Mouse (Mus musculus) embryonic facial prominence, embryonic 14.5 days (tissue): ENCODE data around the gene Calr3. TPM values are rescaled to one million over a fixed set of nuclear protein-coding genes. Genes with fewer than 3 reads are reported as not detected.

Experiments
- ATAC-seq: fragments of 200-750 bp; cut with Nextera tagmentation; 2 replicates; pipeline ENCODE4 v1.8.0; 2017; ENCODE audit warnings: low read depth, moderate number of reproducible peaks, moderate TSS enrichment
- DNase-seq: peaks from one replicate; pipeline ENCODE4 v3.0.0-alpha.2; 2015; ENCODE audit warnings: low spot score
- H3K27ac ChIP-seq: fragments of 300-500 bp; sonication (generic); replicated peaks from 2 replicates; pipeline ENCODE4 v1.5.1; 2014; ENCODE audit warnings: low read depth, mild to moderate bottlenecking, low read length, moderate library complexity
- H3K27me3 ChIP-seq: fragments of 300-500 bp; sonication (generic); replicated peaks from 2 replicates; pipeline ENCODE4 v1.6.1; 2014; ENCODE audit warnings: low read length; ENCODE audit not compliant: control insufficient read depth, insufficient read depth
- H3K36me3 ChIP-seq: fragments of 300-500 bp; sonication (generic); 2 replicates; pipeline ENCODE4 v1.6.1; 2014; ENCODE audit warnings: low read length, mixed read lengths; ENCODE audit not compliant: control insufficient read depth, insufficient read depth
- H3K4me1 ChIP-seq: fragments of 300-500 bp; sonication (generic); 2 replicates; pipeline ENCODE4 v1.6.1; 2014; ENCODE audit warnings: antibody characterized with exemption, low read length; ENCODE audit not compliant: control insufficient read depth, insufficient read depth
- H3K4me2 ChIP-seq: fragments of 300-500 bp; sonication (generic); 2 replicates; pipeline ENCODE4 v1.6.1; 2014; ENCODE audit warnings: low read depth, mild to moderate bottlenecking, low read length, moderate library complexity, mixed read lengths
- H3K4me3 ChIP-seq: fragments of 300-500 bp; sonication (generic); 2 replicates; pipeline ENCODE4 v1.5.1; 2014; ENCODE audit warnings: low read depth, mild to moderate bottlenecking, low read length
- H3K9ac ChIP-seq: fragments of 300-500 bp; sonication (generic); 2 replicates; pipeline ENCODE4 v1.6.1; 2014; ENCODE audit warnings: low read depth, mild to moderate bottlenecking, low read length, moderate library complexity, mixed read lengths
- H3K9me3 ChIP-seq: fragments of 300-500 bp; sonication (generic); 2 replicates; pipeline ENCODE4 v1.6.1; 2016; ENCODE audit warnings: low read length; ENCODE audit not compliant: control insufficient read depth
- WGBS: fragments of 180-500 bp; shearing (Covaris S2); extraction: QIAGEN DNeasy Blood & Tissue Kit; methylation state at CpG from one replicate; pipeline ENCODE4 v1.1.7; 2014; 5-methylcytosine and 5-hydroxymethylcytosine counted together
- polyA plus RNA-seq: library from polyadenylated mRNA; unstranded; fragments of >200 nt; fragmentation: Nextera tagmentation; extraction: Ambion mirVana; gene quantifications from 2 replicates; pipeline ENCODE4 v1.2.1, GENCODE M21; 2014

Gene Calr3
- polyA plus RNA-seq, 1 experiment from 2014 or later: 1.7 TPM

DNA sequence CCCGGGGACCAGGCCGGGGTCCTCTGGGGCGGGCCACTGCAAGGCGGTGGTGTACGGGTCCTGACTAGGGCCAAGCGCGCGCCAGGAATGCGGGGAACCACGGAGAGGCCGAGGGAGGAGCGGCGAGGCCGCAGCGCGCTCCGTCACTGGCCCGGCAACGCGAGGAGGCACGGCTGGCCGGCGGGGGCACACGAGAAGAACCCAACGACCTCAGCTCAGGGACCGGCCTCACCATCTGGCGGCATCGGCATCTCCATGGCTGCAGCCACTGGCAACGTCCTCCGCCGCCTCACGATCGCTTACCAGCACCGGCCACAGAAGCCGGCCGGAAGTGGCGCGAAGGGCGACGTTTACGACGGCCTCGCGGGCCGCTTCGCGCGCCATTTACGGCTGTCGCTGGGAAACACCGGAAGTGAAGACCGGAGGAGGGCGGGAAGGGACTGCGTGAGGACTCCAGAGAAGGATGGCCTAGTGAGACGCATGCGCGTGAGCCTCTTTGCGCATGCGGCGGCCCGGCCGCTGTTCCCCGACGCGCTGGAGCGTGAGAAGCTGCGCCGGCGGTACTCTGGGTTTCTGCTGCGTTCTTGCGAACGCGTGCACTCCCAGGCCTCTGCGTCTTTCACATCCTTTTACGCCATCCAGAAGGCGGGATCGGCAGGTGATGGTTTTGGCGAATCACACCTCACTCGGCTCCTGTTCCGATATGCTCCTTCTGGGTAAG is 31.3 kb upstream of the Calr3 start, which contains the start of gene Cherp:
TSS of gene Cherp (minus strand) at position 401 of the 721 bp plus-strand sequence.
- peak within 1 kb of the TSS; percentile 85 for H3K9ac ChIP-seq
- H3K4me1 ChIP-seq: peaks cover 7% of the 10 kb centered on the region
- 0% methylated on average over 39 of the region's 80 CpGs for WGBS
- H3K4me3 ChIP-seq: peak within 1 kb of the TSS; percentile 96
- peak; percentile 98 for ATAC-seq
- 0 out of 2 replicates have a peak, but pooled peaks cover 2% of the 10 kb centered on the region for H3K9me3 ChIP-seq
- peak; percentile 99 for DNase-seq
- H3K36me3 ChIP-seq: peaks cover 41% of the 10 kb centered on the region
- H3K4me2 ChIP-seq: peak within 1 kb of the TSS; percentile 96
- H3K27me3 ChIP-seq: no peaks in the 10 kb centered on the region
- peak within 1 kb of the TSS; percentile 94 for H3K27ac ChIP-seq

DNA sequence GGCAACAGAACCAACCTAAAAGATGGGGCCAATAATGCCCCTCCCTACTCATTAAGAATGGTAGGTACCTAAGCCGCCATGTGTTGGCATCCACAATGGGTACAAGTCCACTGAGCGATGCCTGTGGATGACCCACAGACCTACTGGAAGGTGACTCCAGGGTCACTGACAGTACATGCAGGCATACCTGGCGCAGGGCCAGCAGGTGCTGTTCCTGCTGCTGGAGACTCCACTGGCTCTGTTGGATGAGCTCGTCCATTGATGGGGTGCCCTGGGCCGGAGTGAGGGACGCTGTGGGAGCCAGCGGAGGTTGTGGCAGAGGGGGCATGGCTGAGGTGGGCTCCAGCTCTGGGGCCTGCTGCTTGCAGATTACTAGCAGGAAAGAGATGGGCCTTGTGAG is 27.0 kb upstream of the Calr3 start:
- peaks cover under 1% of the 10 kb centered on the region; the same call in 1 of the 2 replicates for H3K4me1 ChIP-seq
- WGBS: 94% methylated on average over 6 of the region's 7 CpGs
- no peaks in the 10 kb centered on the region for H3K27me3 ChIP-seq
- no peak overlapping the region for H3K27ac ChIP-seq
- DNase-seq (no peak), ATAC-seq (no peak)
- H3K9ac ChIP-seq: no peak overlapping the region
- H3K36me3 ChIP-seq: peaks cover 78% of the 10 kb centered on the region
- no peaks in the 10 kb centered on the region for H3K9me3 ChIP-seq
- H3K4me2 ChIP-seq: no peak overlapping the region
- H3K4me3 ChIP-seq: no peak overlapping the region

DNA sequence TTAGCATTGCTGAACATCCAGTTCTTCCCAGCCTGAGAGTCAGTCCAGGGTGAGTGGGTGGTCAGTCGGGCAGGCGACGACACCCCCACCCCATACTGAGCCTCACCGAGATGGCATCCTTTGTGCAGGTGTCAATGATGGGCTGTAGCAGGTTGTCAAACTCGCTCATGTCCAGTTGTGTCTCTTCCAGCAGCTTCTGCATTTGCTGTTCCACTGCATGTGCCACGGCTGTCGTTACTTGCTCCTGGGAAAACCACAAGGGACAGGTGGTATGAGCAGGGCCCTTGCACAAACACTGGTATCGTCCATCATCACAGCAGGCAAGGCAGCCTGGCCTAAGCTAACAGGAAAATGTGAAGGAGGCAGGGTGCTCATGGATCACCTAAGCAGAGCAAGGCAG is 26.3 kb upstream of the Calr3 start:
- WGBS: 90% methylated on average over 8 of the region's 8 CpGs
- H3K36me3 ChIP-seq: peaks cover 85% of the 10 kb centered on the region
- no peak for DNase-seq
- no peak overlapping the region for H3K4me2 ChIP-seq
- no peak overlapping the region for H3K9ac ChIP-seq
- no peaks in the 10 kb centered on the region for H3K27me3 ChIP-seq
- no peak overlapping the region for H3K27ac ChIP-seq
- H3K9me3 ChIP-seq: no peaks in the 10 kb centered on the region
- no peak overlapping the region for H3K4me3 ChIP-seq
- no peaks in the 10 kb centered on the region; the same call in 1 of the 2 replicates for H3K4me1 ChIP-seq
- no peak for ATAC-seq

DNA sequence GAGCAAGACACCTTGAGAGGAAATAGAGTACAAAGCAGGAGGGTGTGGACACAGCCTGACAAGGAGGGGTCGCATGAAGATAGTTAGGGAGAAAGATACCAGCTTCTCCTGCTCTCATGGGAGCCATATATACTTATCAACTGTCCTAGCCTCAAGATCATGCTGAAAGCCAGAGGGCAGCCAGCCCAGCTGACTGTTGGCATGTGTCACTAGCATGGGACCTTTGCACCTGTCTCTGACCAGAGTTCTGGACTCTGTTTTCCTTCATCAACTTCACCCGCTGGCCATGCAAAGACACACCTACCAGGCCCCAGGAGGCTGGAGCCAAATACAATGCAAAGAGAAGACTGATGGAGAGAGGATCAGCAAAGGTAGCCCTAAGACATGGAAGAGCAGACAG is 25.6 kb upstream of the Calr3 start:
- H3K9me3 ChIP-seq: no peaks in the 10 kb centered on the region
- no peaks in the 10 kb centered on the region; the same call in 1 of the 2 replicates for H3K4me1 ChIP-seq
- 100% methylated on average over 2 of the region's 2 CpGs for WGBS
- H3K36me3 ChIP-seq: peaks cover 93% of the 10 kb centered on the region
- H3K27me3 ChIP-seq: no peaks in the 10 kb centered on the region
- no peak overlapping the region for H3K9ac ChIP-seq
- no peak overlapping the region for H3K27ac ChIP-seq
- DNase-seq (no peak), ATAC-seq (no peak)
- H3K4me3 ChIP-seq: no peak overlapping the region
- H3K4me2 ChIP-seq: no peak overlapping the region

DNA sequence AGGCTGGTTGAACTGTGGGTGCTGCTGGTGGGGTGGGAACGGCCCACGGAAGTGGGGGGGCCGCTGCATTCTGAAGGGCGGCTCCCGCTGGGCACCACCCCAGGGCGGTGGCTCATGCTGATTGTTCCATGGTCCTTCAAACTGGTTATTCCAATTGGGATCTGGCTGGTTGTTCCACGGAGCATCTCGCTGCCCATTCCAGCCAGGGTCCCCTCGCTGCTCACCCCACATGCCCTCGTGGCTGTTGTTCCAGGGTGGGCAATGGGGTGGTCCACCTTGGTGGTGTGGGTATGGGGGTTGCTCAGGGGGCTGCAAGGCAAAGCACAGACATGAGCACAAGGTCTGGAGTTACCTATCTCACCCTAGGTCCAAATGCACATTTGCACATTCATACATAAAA is 20.5 kb upstream of the Calr3 start:
- H3K4me2 ChIP-seq: no peak overlapping the region
- no peak overlapping the region for H3K4me3 ChIP-seq
- no peaks in the 10 kb centered on the region for H3K9me3 ChIP-seq
- DNase-seq (no peak), ATAC-seq (no peak)
- H3K27ac ChIP-seq: no peak overlapping the region
- no peaks in the 10 kb centered on the region for H3K27me3 ChIP-seq
- H3K36me3 ChIP-seq: peaks cover 100% of the 10 kb centered on the region
- no peaks in the 10 kb centered on the region for H3K4me1 ChIP-seq
- WGBS: 100% methylated on average over 10 of the region's 10 CpGs
- H3K9ac ChIP-seq: no peak overlapping the region

DNA sequence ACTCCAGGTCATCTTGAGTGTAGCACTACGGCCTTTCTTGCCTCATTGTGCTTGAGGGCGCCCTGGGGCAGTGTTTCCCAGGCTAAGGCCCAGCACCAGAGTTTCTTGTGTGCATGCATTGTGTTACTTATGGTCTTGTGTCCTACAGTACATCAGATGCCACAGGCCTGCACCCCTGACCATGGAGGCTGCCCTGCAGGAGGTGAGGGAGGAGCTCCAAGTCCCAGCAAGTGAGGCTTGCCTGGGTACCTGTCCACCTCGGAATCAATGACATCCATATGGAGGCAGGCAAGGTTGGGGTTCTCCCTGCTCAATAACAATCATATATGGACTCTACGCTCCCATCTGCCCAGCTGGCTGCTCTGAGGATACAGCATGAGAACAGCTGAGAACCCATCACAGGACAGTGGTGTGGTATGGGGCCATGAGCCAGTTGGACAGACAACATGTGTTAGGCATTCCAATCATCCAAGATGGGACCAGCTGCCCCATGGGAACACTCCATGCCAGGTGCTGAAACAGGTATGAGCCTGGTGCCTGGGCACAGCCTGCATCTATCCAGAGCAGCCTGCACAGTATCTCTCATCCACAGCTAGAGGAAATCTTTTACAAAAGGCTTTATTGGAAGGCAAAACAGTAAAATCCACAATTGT is 16.3 kb upstream of the Calr3 start:
- DNase-seq (no peak), ATAC-seq (0 out of 2 replicates have a peak, but pooled peaks have one; percentile 13)
- Histone ChIP-seq H3K4me1 (no peaks in the 10 kb centered on the region), H3K27me3 (no peaks in the 10 kb centered on the region), H3K36me3 (peaks cover 83% of the 10 kb centered on the region), H3K4me3 (no peak overlapping the region), H3K9me3 (no peaks in the 10 kb centered on the region), H3K27ac (no peak overlapping the region), H3K9ac (no peak overlapping the region), H3K4me2 (no peak overlapping the region)
- WGBS: 89% methylated on average over 4 of the region's 4 CpGs

DNA sequence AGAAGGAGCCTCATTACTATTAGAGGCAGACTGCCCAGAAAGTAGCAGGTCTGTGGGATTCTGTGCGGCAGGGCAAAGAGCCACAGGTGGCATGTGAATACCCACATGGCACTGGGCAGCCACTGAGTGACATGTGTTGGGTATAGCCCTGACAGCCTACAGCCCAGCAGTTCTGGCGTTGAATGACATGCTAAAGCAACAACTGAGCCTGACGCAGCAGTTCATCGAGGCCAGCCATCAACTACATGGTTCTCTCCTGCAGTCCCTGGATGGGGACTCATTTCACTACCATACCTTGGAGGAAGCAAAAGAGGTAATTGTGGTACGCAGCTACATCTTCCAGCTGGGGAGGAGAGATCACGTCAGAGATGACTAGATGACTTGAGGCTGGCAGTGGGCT is 14.8 kb upstream of the Calr3 start:
- Histone ChIP-seq H3K36me3 (peaks cover 81% of the 10 kb centered on the region), H3K4me2 (no peak overlapping the region), H3K4me3 (no peak overlapping the region), H3K27me3 (no peaks in the 10 kb centered on the region), H3K9ac (no peak overlapping the region), H3K4me1 (no peaks in the 10 kb centered on the region), H3K27ac (no peak overlapping the region), H3K9me3 (0 out of 2 replicates have a peak, but pooled peaks cover 4% of the 10 kb centered on the region)
- WGBS: 87% methylated on average over 6 of the region's 6 CpGs
- ATAC-seq (no peak), DNase-seq (no peak)

DNA sequence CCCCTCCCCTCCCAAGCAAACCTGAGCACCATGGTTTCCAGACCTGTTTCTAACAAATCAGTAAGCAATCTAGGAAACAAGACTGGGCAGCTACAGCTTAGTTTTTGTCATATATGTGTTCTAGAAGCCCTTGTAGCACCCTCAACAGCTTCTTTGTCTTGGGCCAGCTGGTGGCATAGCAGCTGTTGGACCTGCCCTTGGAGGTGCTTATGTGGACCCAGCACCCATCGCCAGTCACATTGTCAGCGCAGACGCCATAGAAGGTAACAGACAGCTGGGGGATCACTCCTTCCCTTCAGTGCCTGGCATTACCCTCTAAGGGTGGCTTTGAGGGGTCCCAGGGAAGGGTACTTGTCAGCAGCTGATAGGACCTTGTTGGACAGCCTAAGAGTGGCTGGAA is 14.1 kb upstream of the Calr3 start:
- 87% methylated on average over 3 of the region's 3 CpGs for WGBS
- no peak for ATAC-seq
- H3K9ac ChIP-seq: no peak overlapping the region
- H3K4me1 ChIP-seq: no peaks in the 10 kb centered on the region
- peaks cover 81% of the 10 kb centered on the region for H3K36me3 ChIP-seq
- H3K4me2 ChIP-seq: no peak overlapping the region
- H3K27ac ChIP-seq: no peak overlapping the region
- H3K9me3 ChIP-seq: 0 out of 2 replicates have a peak, but pooled peaks cover 4% of the 10 kb centered on the region
- H3K4me3 ChIP-seq: no peak overlapping the region
- DNase-seq: no peak
- H3K27me3 ChIP-seq: no peaks in the 10 kb centered on the region
